Mouse (Mus musculus) common myeloid progenitor, adult 5-6 weeks (primary cell): ENCODE results near the gene Atic. TPM values are rescaled to one million over a fixed set of nuclear protein-coding genes. Genes with fewer than 3 reads are reported as not detected.

Experiments used
- ATAC-seq: replicated peaks from 2 replicates; pipeline ENCODE4 v1.8.0; 2016; ENCODE audit warnings: low read depth, mild to moderate bottlenecking, moderate TSS enrichment, inconsistent platforms; ENCODE audit not compliant: poor library complexity, severe bottlenecking
- total RNA-seq: library from RNA; stranded (forward); fragments of 200-1000, 187-1606 nt; gene quantifications from 2 replicates; pipeline ENCODE4 v1.2.3, GENCODE M21; 2017

Atic gene
- 234 and 236 TPM in 2 replicates for total RNA-seq

GRCm38 (mm10) chr1:71556688-71557612 lies at the start of gene Atic:
Atic (plus strand) TSS chr1:71557150.
- peak; percentile 98 for ATAC-seq

GRCm38 (mm10) chr1:71507251-71507650 lies 49.7 kb upstream of the Atic start:
- no peak for ATAC-seq

- no peak for ATAC-seq
Observed at GRCm38 (mm10) chr1:71515041-71515440, 41.9 kb upstream of the Atic start.

GRCm38 (mm10) chr1:71528808-71529648 lies 27.9 kb upstream of the Atic start:
- ATAC-seq, result no peak

GRCm38 (mm10) chr1:71530779-71531178 lies 26.2 kb upstream of the Atic start:
- peak; percentile 60; the same call in 1 of the 2 replicates for ATAC-seq

- ATAC-seq, result peak; percentile 74
Observed at GRCm38 (mm10) chr1:71531653-71532052, 25.3 kb upstream of the Atic start.

- ATAC-seq, result no peak
Observed at GRCm38 (mm10) chr1:71539641-71540040, 17.3 kb upstream of the Atic start.

- ATAC-seq, result no peak
Observed at GRCm38 (mm10) chr1:71540437-71540836, 16.5 kb upstream of the Atic start.

- no peak for ATAC-seq
Observed at GRCm38 (mm10) chr1:71550626-71551195, 6.2 kb upstream of the Atic start.

- ATAC-seq, result no peak
Observed at GRCm38 (mm10) chr1:71560626-71561025, 3.7 kb downstream of the Atic start.

- ATAC-seq, result no peak
Observed at GRCm38 (mm10) chr1:71564291-71564690, 7.3 kb downstream of the Atic start.

- peak; percentile 80 for ATAC-seq
Observed at GRCm38 (mm10) chr1:71567884-71568605, 11.1 kb downstream of the Atic start.

- no peak for ATAC-seq
Observed at GRCm38 (mm10) chr1:71570116-71570515, 13.2 kb downstream of the Atic start.

- ATAC-seq, result no peak
Observed at GRCm38 (mm10) chr1:71575987-71576386, 19.0 kb downstream of the Atic start.

- peak; percentile 55 for ATAC-seq
Observed at GRCm38 (mm10) chr1:71576837-71577236, 19.9 kb downstream of the Atic start.

- no peak for ATAC-seq
Observed at GRCm38 (mm10) chr1:71579526-71579925, 22.6 kb downstream of the Atic start.

- ATAC-seq, result no peak
Observed at GRCm38 (mm10) chr1:71580408-71580807, 23.5 kb downstream of the Atic start.

- no peak for ATAC-seq
Observed at GRCm38 (mm10) chr1:71583302-71583701, 26.4 kb downstream of the Atic start.

GRCm38 (mm10) chr1:71583900-71584299 lies 26.9 kb downstream of the Atic start:
- ATAC-seq, result no peak

- no peak for ATAC-seq
Observed at GRCm38 (mm10) chr1:71586658-71587057, 29.7 kb downstream of the Atic start.
